Mouse (Mus musculus) adrenal gland (tissue): Measurements from ENCODE around the gene Numa1.
"Not testable (repeated sequence)": the region's sequence is repeated elsewhere in the genome, so short reads cannot be mapped to it uniquely, and the experiment has no call there.

ENCODE experiments used
- intact Hi-C: fragments of 180-260 bp; cut with DNase I; formaldehyde crosslinking; loops from one replicate; pipeline ENCODE4 v1.15.1; 2025

Numa1 gene

DNA sequence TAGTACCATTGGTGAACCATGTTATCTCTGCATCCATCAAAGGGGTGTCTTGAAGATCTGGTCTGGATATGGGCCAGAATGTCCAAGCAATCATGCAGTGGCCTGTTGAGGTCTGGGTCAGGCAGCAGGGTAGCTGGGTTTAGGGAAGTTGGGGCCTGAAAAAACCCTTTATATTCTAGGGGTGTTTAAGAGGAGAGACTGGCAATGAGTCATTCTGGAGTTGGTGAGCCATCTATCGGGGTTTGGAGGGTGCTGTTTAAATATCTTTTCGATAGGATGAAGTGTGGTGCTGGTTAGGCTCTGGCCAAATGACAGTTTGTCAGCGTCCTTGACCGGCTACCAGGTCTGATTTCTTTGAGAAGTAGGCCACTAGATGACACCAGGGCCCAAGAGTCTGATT lies 2.0 kb downstream of the Numa1 start:
- intact Hi-C loops, result no loop called here

DNA sequence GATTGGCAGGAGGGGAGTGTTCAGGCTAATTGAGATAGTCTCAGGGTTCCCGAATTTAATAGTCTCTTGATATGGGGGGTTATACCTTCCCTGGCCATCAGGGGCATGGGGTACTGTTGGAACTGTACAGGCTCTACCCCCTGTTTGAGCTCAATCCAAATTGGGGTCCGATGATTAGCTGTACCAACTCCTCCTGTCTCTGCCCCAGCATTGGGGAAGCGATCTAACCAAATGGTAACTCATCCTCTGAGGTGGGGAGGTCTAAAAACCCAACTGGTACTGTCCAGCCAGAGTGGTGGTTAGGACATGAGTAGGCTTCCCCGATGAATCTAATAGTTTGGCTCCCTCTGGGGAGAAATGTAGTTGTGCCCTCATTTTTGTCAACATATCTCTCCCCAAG lies 3.1 kb downstream of the Numa1 start:
- intact Hi-C loops, result no loop called here

DNA sequence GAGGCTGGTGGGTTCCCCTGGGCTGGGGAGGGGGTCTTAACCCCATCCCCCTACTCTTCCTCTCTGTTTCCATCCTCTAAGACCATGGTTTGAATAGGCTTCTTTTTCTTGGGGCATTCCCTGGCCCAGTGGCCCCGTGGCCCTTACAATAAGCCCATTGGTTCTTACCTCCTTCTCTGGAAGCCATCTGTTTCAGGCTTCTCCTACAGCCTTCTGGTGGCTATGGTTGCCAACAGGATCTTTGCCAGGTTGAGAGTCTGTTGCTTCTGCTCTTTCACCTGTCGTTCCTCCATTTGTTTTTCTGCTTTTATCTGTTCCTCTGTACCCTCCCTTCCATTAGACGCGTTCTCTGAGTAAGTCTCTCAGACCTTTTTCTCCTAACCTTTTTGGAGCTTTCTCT lies 3.7 kb downstream of the Numa1 start:
- intact Hi-C loops, result no loop called here

DNA sequence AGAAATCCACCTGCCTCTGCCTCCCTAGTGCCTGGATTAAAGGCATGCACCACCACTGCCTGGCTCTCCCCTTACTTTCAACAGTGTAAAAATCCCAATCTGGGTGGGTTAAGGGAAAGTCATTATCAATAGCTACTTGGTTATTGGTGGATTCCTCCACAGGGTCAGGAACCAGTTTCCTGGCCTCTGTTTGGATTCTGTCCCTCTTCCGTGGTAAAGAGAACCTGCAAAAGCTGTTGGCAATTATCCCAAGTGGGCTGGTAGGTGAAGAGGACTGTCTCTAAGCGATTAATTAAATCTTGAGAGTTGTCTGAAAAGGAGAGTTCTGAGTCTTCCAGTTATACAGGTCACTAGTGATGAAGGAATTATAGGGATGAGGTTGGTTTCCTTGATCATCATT lies 4.4 kb downstream of the Numa1 start:
- intact Hi-C loops, result no loop called here

DNA sequence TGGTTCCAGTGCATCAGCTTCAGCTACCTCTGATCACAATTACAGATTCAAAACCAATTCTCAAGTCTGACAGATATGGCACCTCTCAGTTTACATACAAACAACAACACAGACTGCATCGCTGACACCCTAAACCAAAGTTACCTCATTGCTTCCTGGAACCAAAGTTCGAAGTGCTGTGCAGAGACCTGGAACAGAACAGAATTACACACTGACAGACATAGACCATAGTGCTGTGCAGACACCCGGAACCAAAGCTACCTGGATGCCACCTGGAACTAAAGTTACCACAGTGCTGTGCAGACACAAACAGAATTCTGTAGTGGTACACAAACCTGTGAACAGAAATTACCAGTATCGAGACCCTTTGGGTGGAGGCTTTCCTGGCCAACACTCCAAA lies 5.8 kb downstream of the Numa1 start:
- intact Hi-C loops, result no loop called here

DNA sequence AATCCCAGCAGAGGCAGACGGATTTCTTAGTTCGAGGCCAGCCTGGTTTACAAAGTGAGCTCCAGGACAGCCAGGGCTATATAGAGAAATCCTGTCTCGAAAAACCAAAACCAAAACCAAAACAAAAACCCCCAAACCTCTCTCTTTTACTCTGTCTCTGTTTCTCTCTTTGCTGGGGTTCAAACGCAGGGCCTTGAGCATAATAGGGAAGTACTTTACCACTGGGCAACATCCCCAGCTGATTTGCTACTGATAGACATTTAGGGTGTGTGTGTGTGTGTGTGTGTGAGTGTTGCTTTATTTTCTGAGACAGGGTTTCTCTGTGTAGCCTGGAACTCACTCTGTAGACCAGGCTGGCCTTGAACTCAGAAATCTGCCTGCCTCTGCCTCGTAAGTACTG lies 15.1 kb downstream of the Numa1 start:
- intact Hi-C loops, result not testable (repeated sequence)

DNA sequence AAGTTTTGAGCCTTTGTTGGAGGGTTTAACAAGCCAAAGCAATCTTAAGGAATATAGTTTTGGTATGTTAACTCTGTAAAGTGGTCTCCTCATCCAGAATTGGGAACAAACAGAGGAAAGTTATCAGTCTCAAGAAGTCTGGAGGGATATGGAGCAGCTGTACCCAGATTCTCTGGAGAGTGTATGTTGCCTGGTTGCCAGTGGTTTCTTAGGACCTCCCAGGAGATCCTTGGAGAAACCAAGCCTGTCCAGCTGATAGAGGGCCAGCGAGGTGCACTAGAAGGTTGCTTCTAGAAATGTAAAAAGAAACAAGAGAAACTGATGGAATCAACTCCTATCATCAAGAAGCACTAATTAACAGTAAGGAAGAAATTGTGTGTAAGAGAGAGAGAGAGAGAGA lies 17.7 kb downstream of the Numa1 start:
- intact Hi-C loops, result no loop called here

DNA sequence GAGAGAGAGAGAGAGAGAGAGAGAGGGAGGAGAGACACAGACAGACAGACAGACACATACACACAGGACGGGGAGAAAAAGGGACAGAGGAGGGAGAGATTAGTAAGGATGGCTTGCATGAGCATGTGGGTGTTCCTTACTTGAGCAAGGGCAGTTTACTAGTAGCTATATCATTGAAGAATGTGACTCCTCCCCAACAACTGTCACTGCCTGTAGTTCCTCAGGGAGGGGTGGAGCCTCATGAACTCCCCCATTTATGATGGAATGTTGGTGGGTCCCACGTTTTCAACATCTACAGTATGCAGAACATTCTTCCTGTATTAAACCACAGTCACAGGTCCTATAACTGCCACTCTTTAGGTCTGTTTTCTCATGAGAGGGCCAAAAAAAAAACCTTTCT lies 18.2 kb downstream of the Numa1 start:
- intact Hi-C loops, result no loop called here

DNA sequence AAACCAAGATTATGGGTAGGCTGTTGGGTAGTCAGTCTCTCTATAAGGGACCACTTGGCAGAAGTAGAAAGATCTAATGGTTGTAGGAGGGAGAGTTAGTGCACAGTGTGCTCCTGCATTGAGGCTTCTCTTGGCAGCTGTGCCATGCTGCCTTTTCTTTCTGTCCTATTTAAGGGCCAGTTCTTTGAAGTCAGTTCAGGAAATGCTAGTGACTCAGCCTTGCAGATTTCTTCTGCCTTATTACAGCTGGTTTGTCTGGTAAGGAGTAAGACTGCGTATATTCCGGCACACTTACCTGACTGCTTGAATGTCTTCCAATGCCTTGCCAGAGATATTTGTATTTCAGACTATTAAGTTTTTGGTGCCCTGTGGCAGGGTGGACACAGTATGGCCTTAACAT lies 20.3 kb downstream of the Numa1 start:
- intact Hi-C loops, result no loop called here

DNA sequence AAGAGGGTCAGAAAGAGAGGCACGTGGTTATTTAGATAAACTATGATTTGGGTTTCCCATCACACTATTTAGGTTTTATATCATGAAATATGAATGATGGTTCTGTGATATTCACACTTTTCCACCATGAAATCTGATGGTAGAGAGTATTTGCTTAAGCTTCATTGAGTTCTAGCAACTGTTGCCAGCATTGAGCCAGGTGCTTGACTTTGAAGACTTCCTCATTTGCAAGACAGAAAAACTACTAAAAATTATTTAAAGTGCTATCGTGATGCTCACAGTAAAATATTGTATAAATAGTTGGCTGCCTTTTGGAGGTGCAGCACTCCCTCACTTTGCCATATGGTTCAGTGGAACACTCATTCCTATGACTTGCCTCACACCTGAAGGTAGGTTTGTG lies 21.4 kb downstream of the Numa1 start:
- intact Hi-C loops, result no loop called here

DNA sequence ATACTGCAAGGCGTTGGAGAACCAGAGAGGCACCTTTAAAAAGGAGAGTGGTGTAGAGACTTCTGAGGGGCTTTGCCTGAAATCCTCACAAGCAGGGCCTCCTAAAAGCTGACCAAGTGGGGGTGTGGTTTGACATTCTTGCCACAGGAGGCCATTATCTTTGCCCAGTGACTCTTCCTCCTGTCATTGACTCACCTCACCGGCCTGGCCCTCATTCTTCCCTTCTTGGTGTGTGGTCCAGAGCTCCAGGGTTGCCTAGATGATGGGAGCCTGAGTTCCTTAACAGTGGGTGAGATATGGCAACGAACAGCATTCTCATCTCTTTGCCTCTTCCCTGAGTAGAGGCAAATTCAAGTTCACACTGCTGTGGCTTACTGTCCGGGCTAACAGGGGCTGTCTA lies 22.0 kb downstream of the Numa1 start:
- intact Hi-C loops, result no loop called here

DNA sequence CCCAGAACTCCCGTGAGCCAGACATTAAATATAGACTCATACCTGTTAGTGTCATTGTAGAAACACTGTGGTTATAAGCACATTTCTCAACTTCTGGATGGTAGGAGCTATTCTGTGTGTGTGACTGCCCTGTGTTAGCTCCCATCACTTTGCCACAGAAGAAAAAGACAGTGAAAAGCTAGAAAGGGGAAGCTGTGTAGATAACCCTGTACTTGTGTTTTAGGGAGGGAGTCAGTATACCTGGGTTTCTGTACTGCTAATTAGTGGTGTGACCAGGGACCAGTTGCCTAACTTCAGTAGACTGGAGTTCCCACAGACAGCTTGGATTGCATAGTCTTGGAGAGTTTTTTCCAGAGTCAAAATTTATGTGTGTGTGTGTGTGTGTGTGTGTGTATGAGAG lies 22.6 kb downstream of the Numa1 start:
- intact Hi-C loops, result no loop called here

DNA sequence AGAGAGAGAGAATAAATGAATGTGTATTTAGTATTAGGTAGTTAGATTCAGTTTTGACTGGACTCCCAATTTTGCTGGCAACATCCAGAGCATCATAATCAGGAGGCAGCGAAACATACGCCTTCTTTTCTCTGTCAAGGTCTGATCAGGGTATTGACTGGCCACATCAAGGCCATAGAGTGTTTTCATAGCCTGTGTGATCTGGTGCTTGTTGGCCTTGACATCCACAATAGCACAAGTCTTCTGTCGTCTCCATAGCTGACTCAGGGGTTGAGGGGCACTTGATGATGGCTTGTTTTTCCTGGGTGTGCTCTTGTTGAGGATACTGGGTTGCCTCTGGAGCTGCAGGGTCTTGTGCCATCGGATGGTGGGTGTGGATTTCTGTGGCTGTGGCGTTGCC lies 23.0 kb downstream of the Numa1 start:
- intact Hi-C loops, result no loop called here

DNA sequence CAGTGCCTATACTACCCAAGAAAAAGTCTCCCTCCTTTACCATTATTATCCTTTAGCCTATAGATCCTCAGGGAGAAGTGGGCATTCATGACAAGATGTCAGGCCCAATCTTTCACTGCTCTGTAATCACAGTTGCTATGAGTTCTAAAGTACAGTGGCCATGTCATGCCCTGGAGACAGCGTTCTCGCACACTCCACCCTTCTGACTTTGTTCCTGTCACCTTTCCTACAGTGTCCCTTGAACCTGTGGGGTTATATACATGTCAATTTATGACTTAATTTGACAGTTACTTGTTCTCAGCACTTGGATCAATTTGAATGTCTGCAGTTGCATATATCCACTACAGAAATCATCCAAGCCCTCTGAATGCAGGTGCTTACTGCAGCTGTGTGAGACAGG lies 28.9 kb downstream of the Numa1 start:
- intact Hi-C loops, result no loop called here

DNA sequence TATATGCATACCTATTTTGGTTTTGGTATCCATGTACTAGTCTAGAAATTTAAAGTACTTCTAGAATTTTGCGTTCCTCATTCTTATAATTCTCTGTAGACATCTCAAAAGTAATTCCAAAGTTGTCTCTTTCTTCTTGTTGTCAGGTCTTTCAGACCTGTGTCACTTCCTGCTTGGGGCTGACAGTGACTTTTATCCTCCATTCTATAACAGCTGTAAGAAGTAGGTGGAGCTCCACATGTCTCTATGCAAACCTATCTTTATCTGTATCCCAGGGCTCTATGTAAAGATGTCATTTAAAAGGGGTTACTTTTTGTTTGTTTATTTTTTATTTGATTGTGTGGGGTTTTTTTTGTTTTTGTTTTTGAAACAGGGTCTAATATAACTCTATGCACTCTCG lies 29.7 kb downstream of the Numa1 start:
- intact Hi-C loops, result no loop called here

DNA sequence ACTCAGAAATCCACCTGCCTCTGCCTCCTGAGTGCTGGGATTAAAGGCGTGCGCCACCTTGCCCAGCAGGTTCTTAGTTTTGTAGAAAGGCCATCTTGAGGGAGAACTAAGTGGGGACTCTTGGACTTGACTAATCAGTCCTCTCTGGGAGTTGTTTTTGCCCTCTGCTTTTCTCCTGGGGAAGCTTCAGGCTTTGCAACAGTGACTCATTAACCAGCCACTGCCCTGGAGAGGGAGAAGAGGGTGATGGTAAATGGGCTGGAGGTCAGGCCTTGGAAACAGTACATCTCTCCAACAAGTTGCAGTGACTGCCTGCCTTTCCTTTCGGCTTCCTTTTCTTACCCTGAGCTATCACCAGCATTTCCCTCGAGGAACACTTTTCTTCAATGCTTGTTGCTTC lies 30.6 kb downstream of the Numa1 start:
- intact Hi-C loops, result no loop called here

DNA sequence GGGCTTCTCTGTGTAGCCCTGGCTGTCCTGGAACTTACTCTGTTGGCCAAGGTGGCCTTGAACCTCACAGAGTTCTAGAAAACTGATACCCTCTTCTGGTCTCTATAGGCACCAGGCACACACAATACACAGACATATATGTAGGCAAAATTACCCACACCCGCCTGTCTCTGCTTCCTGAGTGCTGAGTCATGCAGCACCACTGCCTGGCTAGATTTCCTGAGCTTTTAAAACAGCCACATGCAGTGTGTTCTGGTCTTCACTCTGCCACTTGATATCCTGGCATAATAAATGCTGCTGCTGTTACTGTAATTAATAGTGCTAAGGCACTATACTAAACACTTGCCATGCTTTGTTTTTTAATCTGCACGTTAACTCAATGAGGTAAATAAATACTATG lies 31.7 kb downstream of the Numa1 start:
- intact Hi-C loops, result no loop called here

DNA sequence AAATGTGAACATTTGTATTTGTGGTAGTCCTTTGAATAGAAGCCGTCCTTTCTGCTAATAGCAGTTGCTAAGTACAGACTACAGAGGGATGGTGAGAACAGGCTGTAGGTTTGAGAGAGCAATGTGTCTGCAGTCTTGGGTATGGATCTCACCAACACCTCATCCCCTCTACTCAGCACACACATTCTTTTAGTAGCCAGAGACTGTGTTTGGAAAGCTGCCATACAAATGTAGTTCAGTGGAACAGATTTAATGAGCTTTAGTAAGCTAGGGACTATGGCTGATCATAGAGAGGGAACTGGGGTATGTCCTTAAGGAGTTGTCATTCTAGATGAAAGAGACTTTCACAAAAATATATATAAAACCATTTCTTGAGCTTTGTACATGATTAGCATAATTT lies 33.3 kb downstream of the Numa1 start:
- intact Hi-C loops, result no loop called here

DNA sequence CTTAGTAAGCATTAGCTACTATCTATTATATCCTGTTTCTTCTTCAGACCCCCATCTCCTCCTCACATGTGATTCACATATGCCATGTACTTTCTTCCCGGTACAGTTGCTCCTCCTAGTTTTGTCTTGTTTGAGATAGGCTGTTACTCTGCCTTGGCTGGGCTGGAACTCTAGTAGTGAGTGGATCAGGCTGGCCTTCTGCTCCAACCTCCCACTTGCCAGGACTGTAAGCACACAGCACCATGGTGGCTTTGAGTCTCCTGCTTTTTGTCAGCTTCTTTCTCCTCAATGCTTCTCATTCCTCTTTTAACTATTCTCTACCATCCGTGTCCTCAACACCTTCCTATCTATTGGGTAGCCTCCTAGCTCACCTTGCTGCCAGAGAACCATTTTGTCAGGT lies 34.8 kb downstream of the Numa1 start:
- intact Hi-C loops, result no loop called here

DNA sequence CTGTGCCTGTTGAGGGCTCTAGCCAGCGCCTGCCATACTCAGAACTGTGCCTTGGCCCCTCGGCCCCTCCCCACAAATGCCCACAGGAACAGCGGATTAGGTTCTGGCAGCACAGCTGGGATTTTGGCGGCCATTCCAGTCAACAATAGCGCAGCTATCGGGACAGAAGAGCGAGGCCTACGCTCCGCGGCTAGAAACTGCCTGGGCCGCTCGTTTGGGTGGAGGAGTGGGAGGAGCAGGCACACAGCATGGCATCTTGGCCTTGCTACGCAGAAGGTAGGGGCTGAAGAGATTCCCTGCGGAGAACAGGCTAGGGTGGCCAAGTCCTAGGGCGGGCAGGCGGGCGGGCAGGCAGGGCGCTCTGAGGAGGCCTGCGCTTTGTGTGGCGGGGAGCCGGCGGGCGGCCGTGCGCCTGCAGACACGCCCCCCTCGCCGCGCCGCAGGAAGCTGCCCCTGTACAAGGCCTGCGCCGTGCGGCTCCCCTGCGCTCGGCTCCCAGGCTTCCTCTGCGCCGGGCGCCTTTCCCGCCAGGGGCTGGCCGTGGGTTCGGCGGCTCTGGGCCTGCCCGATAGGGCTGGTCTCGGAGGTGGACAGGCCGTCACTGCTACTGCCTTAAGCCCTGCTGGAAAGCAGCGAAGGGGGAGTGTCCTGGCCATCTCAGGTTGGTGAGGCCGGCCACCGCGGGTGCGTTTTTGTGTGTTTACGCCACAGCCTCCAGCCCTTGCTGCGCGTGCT lies 36.0 kb downstream of the Numa1 start:
- intact Hi-C loops, result loop anchor here (5.0 kb wide), 1 partner anchor 38 kb away; the partner anchor contains the start of genes Lrrc51 and Numa1

DNA sequence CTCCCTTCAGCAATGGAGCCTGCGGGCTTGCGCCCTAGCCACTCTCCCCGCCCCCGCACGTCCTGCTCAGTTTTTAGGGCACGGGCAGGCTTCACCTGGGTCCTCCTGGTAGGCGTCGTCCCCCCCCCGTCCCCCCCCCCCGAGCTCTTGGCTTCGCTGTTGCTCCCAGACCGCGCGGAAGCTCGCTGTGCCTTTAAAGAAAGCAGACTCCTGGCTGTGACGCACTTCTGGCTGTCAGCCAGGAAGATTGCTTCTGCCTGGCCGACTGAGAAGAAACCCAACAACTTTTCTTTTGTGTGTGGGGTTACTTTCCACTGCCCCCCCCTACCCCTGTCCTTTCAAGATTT lies 36.5 kb downstream of the Numa1 start:
- intact Hi-C loops, result loop anchor here (5.0 kb wide), 1 partner anchor 38 kb away; the partner anchor contains the start of genes Lrrc51 and Numa1

DNA sequence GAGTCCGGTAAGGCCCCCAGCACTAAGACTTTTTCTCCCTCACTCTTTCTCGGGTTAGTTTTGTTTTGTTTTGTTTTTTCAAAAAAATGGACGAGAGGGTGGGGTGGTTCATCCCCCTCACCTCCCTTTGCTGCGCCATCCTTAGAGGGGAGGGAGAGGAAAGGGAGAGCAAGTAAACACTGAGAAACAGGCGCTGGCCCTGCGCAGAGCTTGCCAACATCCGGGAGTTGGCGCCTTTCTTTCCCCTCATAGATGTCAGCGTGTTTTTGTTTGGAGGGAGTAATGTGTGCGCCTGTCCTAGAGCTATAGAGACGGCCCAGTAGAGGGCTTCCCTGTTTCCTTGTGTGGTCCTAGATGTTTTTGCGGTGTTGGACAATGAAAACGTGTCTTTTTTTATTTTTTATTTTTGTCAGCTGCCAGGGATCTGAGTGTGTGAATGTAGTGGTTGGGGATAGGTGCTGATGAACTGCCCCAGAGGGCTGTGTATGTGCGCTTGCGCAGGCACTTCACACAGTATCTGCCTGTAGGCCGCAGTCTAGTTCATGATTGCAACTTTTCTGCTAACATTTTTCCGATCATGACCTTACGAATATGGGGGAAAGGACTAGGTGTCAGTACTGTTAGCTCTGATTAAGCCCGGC lies 37.0 kb downstream of the Numa1 start:
- intact Hi-C loops, result loop anchor here (5.0 kb wide), 1 partner anchor 39 kb away; the partner anchor contains the start of genes Lrrc51 and Numa1

DNA sequence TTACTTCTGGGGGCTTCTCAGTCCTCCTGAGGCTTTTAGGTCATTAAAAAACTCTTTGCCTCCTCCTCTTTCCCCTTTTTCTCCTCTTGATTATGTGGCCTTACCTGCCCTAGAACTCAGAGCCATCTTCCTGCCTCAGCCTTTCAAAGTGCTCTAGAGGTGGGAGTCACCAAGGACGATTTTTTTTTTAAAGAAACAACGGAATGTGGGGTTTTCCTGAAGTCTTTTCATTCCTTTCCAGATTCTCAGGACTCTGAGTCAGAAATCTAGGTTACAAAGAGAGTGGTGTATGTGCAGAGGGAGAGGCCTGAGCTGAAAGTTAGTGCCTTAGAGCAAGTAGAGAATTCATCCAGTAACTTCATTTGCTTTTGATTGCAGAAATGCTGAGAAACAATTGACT lies 37.8 kb downstream of the Numa1 start:
- intact Hi-C loops, result loop anchor here (5.0 kb wide), 1 partner anchor 39 kb away; the partner anchor contains the start of genes Lrrc51 and Numa1
